Mouse (Mus musculus) cerebellum, adult 18-20 months (tissue): Measurements from ENCODE around the gene Pck2.

ENCODE experiments used
- DNase-seq, 2 experiments: peaks; one replicate each; pipeline ENCODE4 v3.0.0; 2021

Pck2 gene

GRCm38 (mm10) chr14:55540067-55540786, at the start of gene Pck2:
Pck2 (plus strand) TSS chr14:55540266.
- DNase-seq, result peak; percentile 87 to 93

GRCm38 (mm10) chr14:55490361-55491201, 49.5 kb upstream of the Pck2 start, which contains the start of gene Carmil3:
Carmil3 (plus strand) TSS chr14:55490651.
- peak; percentile 90 to 91 for DNase-seq

GRCm38 (mm10) chr14:55491291-55491833, 48.7 kb upstream of the Pck2 start:
- peak; percentile 75 to 82 for DNase-seq

- DNase-seq, result no peak
Observed at GRCm38 (mm10) chr14:55492103-55492502, 48.0 kb upstream of the Pck2 start.

- DNase-seq, result peak; percentile 57 to 69
Observed at GRCm38 (mm10) chr14:55495509-55496240, 44.4 kb upstream of the Pck2 start.

GRCm38 (mm10) chr14:55496761-55497448, 43.2 kb upstream of the Pck2 start:
- DNase-seq, result no peak

GRCm38 (mm10) chr14:55497449-55497821, 42.6 kb upstream of the Pck2 start:
- peak; percentile 84 to 90 for DNase-seq

- DNase-seq, result no peak
Observed at GRCm38 (mm10) chr14:55505612-55506011, 34.5 kb upstream of the Pck2 start.

GRCm38 (mm10) chr14:55507801-55508200, 32.3 kb upstream of the Pck2 start:
- no peak for DNase-seq

GRCm38 (mm10) chr14:55509540-55509939, 30.5 kb upstream of the Pck2 start:
- DNase-seq, result no peak

GRCm38 (mm10) chr14:55510125-55510731, 29.8 kb upstream of the Pck2 start, which contains the start of gene Cpne6:
Cpne6 (plus strand) TSS chr14:55510445.
- DNase-seq, result no peak

- DNase-seq, result no peak
Observed at GRCm38 (mm10) chr14:55511037-55511436, 29.0 kb upstream of the Pck2 start.

- no peak for DNase-seq
Observed at GRCm38 (mm10) chr14:55513927-55514326, 26.1 kb upstream of the Pck2 start.

GRCm38 (mm10) chr14:55515846-55516245, 24.2 kb upstream of the Pck2 start:
- DNase-seq, result no peak

- no peak for DNase-seq
Observed at GRCm38 (mm10) chr14:55518897-55519296, 21.2 kb upstream of the Pck2 start.

GRCm38 (mm10) chr14:55519604-55520003, 20.5 kb upstream of the Pck2 start:
- DNase-seq, result no peak

GRCm38 (mm10) chr14:55520451-55521361, 19.4 kb upstream of the Pck2 start:
- peak; percentile 63 to 72 for DNase-seq

GRCm38 (mm10) chr14:55524062-55524461, 16.0 kb upstream of the Pck2 start:
- no peak for DNase-seq

GRCm38 (mm10) chr14:55524785-55525184, 15.3 kb upstream of the Pck2 start, which contains the start of gene Nrl:
Nrl (minus strand) TSS chr14:55524981.
- DNase-seq, result no peak

- no peak for DNase-seq
Observed at GRCm38 (mm10) chr14:55526674-55527073, 13.4 kb upstream of the Pck2 start.

GRCm38 (mm10) chr14:55527940-55528339, 12.1 kb upstream of the Pck2 start:
- peak; percentile 33 to 41 for DNase-seq
